Mouse (Mus musculus): ENCODE measurements around the gene Dazap1.

- TF ChIP-seq CTCF (conservative IDR thresholded peaks at IDR 0.05; ENCODE audit: low read length) (peak; percentile 89), NANOG (IDR thresholded peaks at IDR 0.05; ENCODE audit: borderline replicate concordance, low read length) (no peak)
Measured at GRCm38 (mm10) chr10:80245600-80245999, 15.7 kb upstream of the Dazap1 start.
